Mouse (Mus musculus): Measurements from ENCODE around the gene Mcm10. TPM values are rescaled to one million over a fixed set of nuclear protein-coding genes. Genes with fewer than 3 reads are reported as not detected.

Mcm10 gene
- polyA plus RNA-seq, 1 experiment from 2014 or later: 4.9 TPM

DNA sequence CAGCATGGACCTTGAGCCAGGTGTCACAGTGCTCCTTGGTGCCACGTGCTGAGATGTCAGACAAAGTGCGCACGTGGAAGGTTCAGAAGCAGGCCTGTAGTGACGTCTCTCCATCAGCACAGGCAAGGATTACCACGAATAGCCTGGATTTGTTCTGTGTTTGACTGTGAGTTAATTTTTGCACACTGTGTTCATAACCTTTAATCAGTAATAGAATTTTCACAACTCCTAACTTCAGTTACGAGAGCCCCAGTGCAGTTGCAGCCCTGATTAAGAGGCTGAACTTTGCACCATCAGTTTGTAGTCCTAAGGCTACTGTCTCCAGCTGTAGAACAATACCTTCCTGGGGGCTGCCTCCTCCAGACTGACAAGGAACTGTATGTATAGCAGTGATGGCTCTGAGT is 16.2 kb downstream of the Mcm10 start:
- 92% methylated on average over 6 of the region's 6 CpGs for WGBS
- no peak for ATAC-seq

DNA sequence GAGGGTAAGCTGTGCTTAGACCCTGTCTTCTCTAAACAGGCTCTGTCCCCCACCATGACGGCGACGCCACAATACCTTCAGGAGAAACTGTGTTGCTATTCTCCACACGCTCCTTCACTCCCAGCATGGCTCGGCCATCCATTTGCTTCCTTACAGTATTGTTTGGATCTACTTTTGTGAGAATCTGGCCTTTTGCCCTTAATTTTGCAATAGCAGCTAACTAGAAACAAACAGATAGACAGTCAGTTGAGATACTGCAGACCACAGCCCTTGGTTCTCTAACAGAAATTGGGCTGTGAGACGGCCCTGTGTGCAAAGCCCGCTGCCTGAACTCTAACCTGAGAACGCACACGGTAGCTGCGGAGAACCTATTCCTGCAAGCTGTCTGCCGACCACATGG is 16.9 kb downstream of the Mcm10 start:
- Histone ChIP-seq H3K4me2 (ENCODE audit: low read length) (no peak overlapping the region), H3K27ac (ENCODE audit: low read depth, low read length) (no peak overlapping the region), H3K27me3 (replicated peaks; ENCODE audit: control insufficient read depth, insufficient read depth, low read length) (no peaks in the 10 kb centered on the region), H3K4me1 (ENCODE audit: control insufficient read depth, insufficient read depth, low read depth, low read length) (no peaks in the 10 kb centered on the region), H3K9me3 (ENCODE audit: control insufficient read depth, low read length) (no peaks in the 10 kb centered on the region), H3K9ac (ENCODE audit: low read depth, low read length) (no peak overlapping the region), H3K4me3 (ENCODE audit: low read length) (no peak overlapping the region), H3K36me3 (ENCODE audit: control insufficient read depth, insufficient read depth, low read length) (no peaks in the 10 kb centered on the region)
- no peak for ATAC-seq
- WGBS: 96% methylated on average over 11 of the region's 11 CpGs

More for the DNA sequence above, 16.2 kb downstream of the Mcm10 start:
- Histone ChIP-seq H3K4me3 (ENCODE audit: low read length) (no peak overlapping the region), H3K4me1 (ENCODE audit: control insufficient read depth, insufficient read depth, low read depth, low read length) (no peaks in the 10 kb centered on the region), H3K4me2 (ENCODE audit: low read length) (no peak overlapping the region), H3K9ac (ENCODE audit: low read depth, low read length) (no peak overlapping the region), H3K9me3 (ENCODE audit: control insufficient read depth, low read length) (no peaks in the 10 kb centered on the region), H3K27me3 (replicated peaks; ENCODE audit: control insufficient read depth, insufficient read depth, low read length) (no peaks in the 10 kb centered on the region), H3K36me3 (ENCODE audit: control insufficient read depth, insufficient read depth, low read length) (no peaks in the 10 kb centered on the region), H3K27ac (ENCODE audit: low read depth, low read length) (no peak overlapping the region)

DNA sequence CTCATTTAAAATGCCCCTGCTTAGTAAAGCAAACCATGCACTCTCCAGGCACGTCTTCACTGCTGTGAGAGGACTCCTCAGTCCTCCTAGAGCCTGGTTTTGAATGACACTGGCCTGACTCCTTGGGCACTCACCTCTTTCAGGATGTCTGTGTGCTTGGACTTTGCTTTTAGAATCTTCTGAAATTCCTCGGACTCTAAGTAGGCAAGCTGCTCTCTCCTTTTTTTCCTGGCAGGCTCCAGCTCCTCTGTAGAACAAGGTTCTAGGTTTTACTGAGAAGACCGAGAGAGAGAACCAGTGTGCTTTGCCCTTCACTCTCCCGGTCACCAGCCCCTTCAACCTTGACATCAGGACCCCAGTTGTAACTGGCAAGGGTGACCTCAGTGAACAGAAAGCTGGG is 18.2 kb downstream of the Mcm10 start:
- no peaks in the 10 kb centered on the region for H3K4me1 ChIP-seq (ENCODE audit: control insufficient read depth, insufficient read depth, low read depth, low read length)
- no peaks in the 10 kb centered on the region for H3K27me3 ChIP-seq (replicated peaks; ENCODE audit: control insufficient read depth, insufficient read depth, low read length)
- no peaks in the 10 kb centered on the region for H3K9me3 ChIP-seq (ENCODE audit: control insufficient read depth, low read length)
- H3K27ac ChIP-seq (ENCODE audit: low read depth, low read length): no peak overlapping the region
- H3K36me3 ChIP-seq (ENCODE audit: control insufficient read depth, insufficient read depth, low read length): no peaks in the 10 kb centered on the region
- ATAC-seq: no peak
- WGBS: 85% methylated on average over 4 of the region's 4 CpGs
- no peak overlapping the region for H3K9ac ChIP-seq (ENCODE audit: low read depth, low read length)
- no peak overlapping the region for H3K4me3 ChIP-seq (ENCODE audit: low read length)
- H3K4me2 ChIP-seq (ENCODE audit: low read length): no peak overlapping the region

DNA sequence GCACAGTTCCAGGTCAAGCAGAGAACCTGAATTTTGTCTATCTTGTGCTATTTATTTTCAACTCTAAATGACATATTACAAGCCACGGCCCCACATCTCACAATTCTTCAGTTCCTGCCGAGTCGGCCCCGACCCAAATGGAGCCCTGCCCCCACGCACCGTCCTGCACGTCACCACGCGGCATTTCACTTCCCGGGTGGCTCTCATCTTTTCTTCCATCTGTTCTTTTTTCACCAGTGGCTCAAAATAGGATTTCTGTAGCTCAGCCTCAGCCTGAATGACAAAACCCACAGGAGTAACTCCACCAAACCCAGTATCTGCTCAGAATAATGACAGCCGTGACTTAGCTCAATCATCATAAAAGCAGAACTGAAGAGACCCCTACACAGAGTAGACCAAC is 19.0 kb downstream of the Mcm10 start:
- Histone ChIP-seq H3K36me3 (ENCODE audit: control insufficient read depth, insufficient read depth, low read length) (no peaks in the 10 kb centered on the region), H3K27me3 (replicated peaks; ENCODE audit: control insufficient read depth, insufficient read depth, low read length) (no peaks in the 10 kb centered on the region), H3K27ac (ENCODE audit: low read depth, low read length) (no peak overlapping the region), H3K4me1 (ENCODE audit: control insufficient read depth, insufficient read depth, low read depth, low read length) (no peaks in the 10 kb centered on the region), H3K9me3 (ENCODE audit: control insufficient read depth, low read length) (no peaks in the 10 kb centered on the region), H3K4me2 (ENCODE audit: low read length) (no peak overlapping the region), H3K9ac (ENCODE audit: low read depth, low read length) (no peak overlapping the region), H3K4me3 (ENCODE audit: low read length) (no peak overlapping the region)
- no peak for ATAC-seq
- 88% methylated on average over 11 of the region's 11 CpGs for WGBS

DNA sequence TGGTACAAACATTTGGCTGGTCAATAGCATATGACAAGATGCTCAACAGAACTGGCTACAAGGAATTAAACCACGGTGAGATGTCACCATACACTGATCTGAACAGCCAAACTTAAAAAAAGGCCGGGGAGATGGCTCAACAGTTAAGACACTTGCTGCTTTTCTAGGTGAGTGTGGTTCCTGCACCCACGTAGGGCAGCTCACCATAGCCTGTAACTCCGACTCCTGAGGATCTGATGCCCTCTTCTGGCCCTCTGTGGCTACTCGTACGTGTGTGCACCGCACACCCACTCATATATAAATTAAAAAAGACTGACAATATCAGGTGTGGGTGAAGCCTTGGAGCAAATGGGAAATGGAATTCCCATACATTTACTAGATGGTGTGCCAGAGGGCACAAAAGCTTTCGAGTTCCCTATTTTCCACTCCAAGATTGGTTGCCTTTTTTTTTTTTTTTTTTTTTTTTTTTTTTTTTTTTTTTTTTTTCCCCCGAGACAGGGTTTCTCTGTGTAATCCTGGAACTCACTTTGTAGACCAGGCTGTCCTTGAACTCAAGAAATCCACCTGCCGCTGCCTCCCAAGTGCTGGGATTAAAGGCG is 23.7 kb downstream of the Mcm10 start:
- H3K27me3 ChIP-seq (replicated peaks; ENCODE audit: control insufficient read depth, insufficient read depth, low read length): no peaks in the 10 kb centered on the region
- no peak for ATAC-seq
- 78% methylated on average over 11 of the region's 11 CpGs for WGBS

DNA sequence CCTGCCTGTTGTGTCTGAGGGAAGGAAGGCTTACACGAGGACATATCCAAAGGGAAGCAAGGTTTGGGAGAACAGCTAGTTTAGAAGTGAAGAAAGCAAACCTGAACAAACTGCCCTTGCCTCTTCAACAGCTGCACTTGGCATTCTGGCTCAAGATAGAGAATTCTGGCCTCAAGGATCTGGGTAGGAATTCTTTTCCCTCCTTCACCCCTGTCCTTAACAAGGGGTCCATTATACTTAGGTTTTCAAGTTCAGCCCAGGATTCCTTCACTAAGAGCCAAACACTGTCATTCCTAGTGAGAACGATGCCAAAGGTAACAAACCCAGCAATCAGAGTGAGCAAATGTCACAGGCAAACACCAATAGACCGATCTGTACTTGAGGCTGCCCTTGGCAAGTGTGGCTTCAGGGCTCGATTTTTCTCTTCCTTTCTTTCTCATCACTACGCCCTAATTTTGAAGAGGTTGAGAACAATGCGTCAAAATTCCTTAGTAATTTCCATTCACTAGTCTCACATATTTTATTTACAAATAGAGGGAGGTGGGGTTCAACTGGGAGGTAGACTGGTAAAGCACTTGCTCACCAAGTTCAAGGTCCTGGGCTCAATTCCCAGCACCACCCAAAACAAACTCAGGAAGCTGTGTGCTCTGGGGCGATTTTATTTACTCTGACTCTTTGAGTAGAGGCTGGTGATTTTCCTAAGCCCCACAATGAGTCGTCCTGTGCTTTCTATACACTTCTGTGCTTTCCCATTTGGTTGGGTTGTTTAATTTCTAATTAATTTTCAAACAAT is 25.0 kb downstream of the Mcm10 start:
- no peak for ATAC-seq
- no peaks in the 10 kb centered on the region for H3K36me3 ChIP-seq (ENCODE audit: control insufficient read depth, insufficient read depth, low read length)
- no peak overlapping the region for H3K4me3 ChIP-seq (ENCODE audit: low read length)
- no peak overlapping the region for H3K27ac ChIP-seq (ENCODE audit: low read depth, low read length)
- WGBS: 80% methylated on average over 8 of the region's 8 CpGs
- H3K27me3 ChIP-seq (replicated peaks; ENCODE audit: control insufficient read depth, insufficient read depth, low read length): no peaks in the 10 kb centered on the region
- no peak overlapping the region for H3K9ac ChIP-seq (ENCODE audit: low read depth, low read length)
- no peaks in the 10 kb centered on the region for H3K4me1 ChIP-seq (ENCODE audit: control insufficient read depth, insufficient read depth, low read depth, low read length)
- H3K4me2 ChIP-seq (ENCODE audit: low read length): no peak overlapping the region
- no peaks in the 10 kb centered on the region for H3K9me3 ChIP-seq (ENCODE audit: control insufficient read depth, low read length)

More for the DNA sequence above, 23.7 kb downstream of the Mcm10 start:
- no peaks in the 10 kb centered on the region for H3K9me3 ChIP-seq (ENCODE audit: control insufficient read depth, low read length)
- no peaks in the 10 kb centered on the region for H3K36me3 ChIP-seq (ENCODE audit: control insufficient read depth, insufficient read depth, low read length)
- H3K4me2 ChIP-seq (ENCODE audit: low read length): no peak overlapping the region
- H3K27ac ChIP-seq (ENCODE audit: low read depth, low read length): no peak overlapping the region
- no peak overlapping the region for H3K9ac ChIP-seq (ENCODE audit: low read depth, low read length)
- no peak overlapping the region for H3K4me3 ChIP-seq (ENCODE audit: low read length)
- no peaks in the 10 kb centered on the region for H3K4me1 ChIP-seq (ENCODE audit: control insufficient read depth, insufficient read depth, low read depth, low read length)

DNA sequence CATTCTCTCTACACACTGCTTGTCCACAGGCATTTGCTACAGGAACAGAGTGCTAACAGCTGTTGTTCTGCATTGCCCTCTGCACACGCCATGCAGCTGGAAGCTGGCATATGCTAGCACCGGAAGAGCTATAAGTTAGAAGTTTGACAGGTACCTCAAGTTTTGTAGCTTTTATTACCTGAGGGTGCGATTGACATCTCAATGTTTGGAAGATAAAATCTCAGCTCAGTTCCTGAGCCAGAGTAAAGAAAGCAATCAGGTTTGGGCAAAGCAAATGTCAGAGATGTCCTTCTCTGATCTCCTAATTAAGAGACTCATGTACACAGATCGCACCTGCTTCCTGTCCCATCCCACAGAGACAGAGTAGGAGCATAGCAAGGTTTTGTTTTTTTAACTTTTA is 25.8 kb downstream of the Mcm10 start:
- no peak for ATAC-seq
- Histone ChIP-seq H3K36me3 (ENCODE audit: control insufficient read depth, insufficient read depth, low read length) (no peaks in the 10 kb centered on the region), H3K27me3 (replicated peaks; ENCODE audit: control insufficient read depth, insufficient read depth, low read length) (no peaks in the 10 kb centered on the region), H3K9ac (ENCODE audit: low read depth, low read length) (no peak overlapping the region), H3K4me3 (ENCODE audit: low read length) (no peak overlapping the region), H3K9me3 (ENCODE audit: control insufficient read depth, low read length) (no peaks in the 10 kb centered on the region), H3K4me2 (ENCODE audit: low read length) (no peak overlapping the region), H3K27ac (ENCODE audit: low read depth, low read length) (no peak overlapping the region), H3K4me1 (ENCODE audit: control insufficient read depth, insufficient read depth, low read depth, low read length) (no peaks in the 10 kb centered on the region)
- 95% methylated on average over 4 of the region's 4 CpGs for WGBS

DNA sequence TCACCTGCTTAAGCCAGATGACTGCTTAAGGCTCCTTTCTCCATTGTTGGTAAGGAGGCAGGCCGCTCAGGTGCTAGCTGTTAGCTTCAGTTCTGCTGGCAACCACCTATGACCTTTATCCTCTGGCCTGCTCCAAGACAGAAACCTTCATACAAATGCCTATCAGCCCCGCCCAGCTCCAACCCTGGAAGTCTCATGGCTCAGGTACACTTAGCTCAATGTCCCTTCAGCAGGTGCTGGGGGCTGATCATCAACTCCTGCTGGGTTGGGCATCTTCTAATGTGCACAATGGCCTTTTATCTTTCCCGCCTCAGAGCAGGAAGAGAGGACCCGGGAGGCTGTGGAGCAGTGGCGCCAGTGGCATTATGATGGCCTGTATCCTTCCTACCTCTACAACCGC is 27.6 kb downstream of the Mcm10 start:
- Histone ChIP-seq H3K9me3 (ENCODE audit: control insufficient read depth, low read length) (no peaks in the 10 kb centered on the region), H3K4me1 (ENCODE audit: control insufficient read depth, insufficient read depth, low read depth, low read length) (no peaks in the 10 kb centered on the region), H3K36me3 (ENCODE audit: control insufficient read depth, insufficient read depth, low read length) (no peaks in the 10 kb centered on the region), H3K27me3 (replicated peaks; ENCODE audit: control insufficient read depth, insufficient read depth, low read length) (no peaks in the 10 kb centered on the region), H3K27ac (ENCODE audit: low read depth, low read length) (no peak overlapping the region), H3K4me2 (ENCODE audit: low read length) (no peak overlapping the region), H3K4me3 (ENCODE audit: low read length) (no peak overlapping the region), H3K9ac (ENCODE audit: low read depth, low read length) (no peak overlapping the region)
- no peak for ATAC-seq
- 83% methylated on average over 6 of the region's 6 CpGs for WGBS

DNA sequence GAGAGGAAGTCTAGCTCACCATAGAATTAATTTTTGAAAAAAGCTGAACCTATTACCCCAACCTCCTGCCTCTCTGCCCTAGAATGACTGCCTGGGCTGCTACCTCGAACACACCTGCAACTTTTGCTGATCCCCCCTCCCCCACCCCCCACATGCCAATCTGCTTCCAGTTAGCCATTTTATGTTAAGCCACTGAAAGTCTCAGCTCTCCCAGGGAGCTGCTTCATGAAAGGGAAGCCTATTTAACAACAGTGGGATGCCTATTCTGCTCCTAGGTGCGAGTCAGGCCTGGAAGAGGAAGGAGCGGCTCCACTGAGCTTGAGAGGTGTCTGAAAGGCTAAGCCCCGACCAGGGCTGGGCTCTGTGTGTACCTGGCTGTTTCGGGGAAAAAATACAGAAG is 28.6 kb downstream of the Mcm10 start:
- 28% methylated on average over 5 of the region's 5 CpGs for WGBS
- Histone ChIP-seq H3K27me3 (replicated peaks; ENCODE audit: control insufficient read depth, insufficient read depth, low read length) (no peaks in the 10 kb centered on the region), H3K36me3 (ENCODE audit: control insufficient read depth, insufficient read depth, low read length) (no peaks in the 10 kb centered on the region), H3K9ac (ENCODE audit: low read depth, low read length) (no peak overlapping the region), H3K4me1 (ENCODE audit: control insufficient read depth, insufficient read depth, low read depth, low read length) (no peaks in the 10 kb centered on the region), H3K9me3 (ENCODE audit: control insufficient read depth, low read length) (no peaks in the 10 kb centered on the region), H3K4me2 (ENCODE audit: low read length) (no peak overlapping the region), H3K27ac (ENCODE audit: low read depth, low read length) (no peak overlapping the region), H3K4me3 (ENCODE audit: low read length) (no peak overlapping the region)
- ATAC-seq: no peak

Data from hindbrain, embryonic 16.5 days (tissue).